Mouse (Mus musculus) G1E (cell line): ENCODE measurements at regions not wholly inside any gene's neighbourhood (a gene's known extent, or its start where the extent isn't known, plus 50 kb on each side); places are given as distances from the start of the nearest gene placed in this dataset.

Source experiments
- CTCF ChIP-seq: IDR thresholded peaks from 2 replicates; pipeline ENCODE4 v1.5.1; 2012; ENCODE audit warnings: low read depth, low read length, inconsistent platforms, mixed read lengths
- GATA1 ChIP-seq: IDR thresholded peaks from 2 replicates; pipeline ENCODE4 v1.6.1; 2012; ENCODE audit warnings: borderline replicate concordance, low read length, inconsistent platforms, mixed read lengths
- POLR2AphosphoS5 ChIP-seq: IDR thresholded peaks from 2 replicates; pipeline ENCODE4 v1.6.1; 2012; ENCODE audit warnings: low read depth, low read length, inconsistent platforms; ENCODE audit not compliant: insufficient replicate concordance

- no peak for TF ChIP-seq CTCF
- TF ChIP-seq GATA1 = no peak
- TF ChIP-seq POLR2AphosphoS5 = no peak
Observed at GRCm38 (mm10) chr15:93661801-93662200, 66.1 kb upstream of the Prickle1 start.
